Mouse (Mus musculus): ENCODE measurements around the gene Lexm.

Gene Lexm

DNA sequence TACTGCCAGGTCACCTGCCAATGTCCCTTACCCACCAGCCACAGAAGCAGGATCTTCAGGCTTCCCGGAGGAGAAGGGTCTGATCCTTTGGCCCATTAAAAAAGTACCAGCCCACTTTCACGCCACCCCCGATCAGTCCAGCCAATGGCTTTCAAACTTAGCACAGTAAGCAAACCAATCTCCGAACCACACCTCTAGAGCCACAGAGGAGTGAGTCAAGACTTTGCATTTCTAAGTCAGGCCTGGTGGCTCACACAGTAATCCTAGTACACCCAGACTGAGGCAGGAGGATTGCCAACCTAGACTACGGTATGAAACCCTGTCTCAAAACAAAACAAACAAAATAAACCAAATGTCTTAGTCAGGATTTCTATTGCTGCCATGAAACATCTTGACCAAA is 12.3 kb upstream of the Lexm start:
- in situ Hi-C loops (cut with MboI; ENCODE audit: low pct_unique_long_range_greater_than_20kb in 1 of 2, low sequenced_read_pairs in 2 of 2, unreplicated experiment in 1 of 2) = no loop called here

DNA sequence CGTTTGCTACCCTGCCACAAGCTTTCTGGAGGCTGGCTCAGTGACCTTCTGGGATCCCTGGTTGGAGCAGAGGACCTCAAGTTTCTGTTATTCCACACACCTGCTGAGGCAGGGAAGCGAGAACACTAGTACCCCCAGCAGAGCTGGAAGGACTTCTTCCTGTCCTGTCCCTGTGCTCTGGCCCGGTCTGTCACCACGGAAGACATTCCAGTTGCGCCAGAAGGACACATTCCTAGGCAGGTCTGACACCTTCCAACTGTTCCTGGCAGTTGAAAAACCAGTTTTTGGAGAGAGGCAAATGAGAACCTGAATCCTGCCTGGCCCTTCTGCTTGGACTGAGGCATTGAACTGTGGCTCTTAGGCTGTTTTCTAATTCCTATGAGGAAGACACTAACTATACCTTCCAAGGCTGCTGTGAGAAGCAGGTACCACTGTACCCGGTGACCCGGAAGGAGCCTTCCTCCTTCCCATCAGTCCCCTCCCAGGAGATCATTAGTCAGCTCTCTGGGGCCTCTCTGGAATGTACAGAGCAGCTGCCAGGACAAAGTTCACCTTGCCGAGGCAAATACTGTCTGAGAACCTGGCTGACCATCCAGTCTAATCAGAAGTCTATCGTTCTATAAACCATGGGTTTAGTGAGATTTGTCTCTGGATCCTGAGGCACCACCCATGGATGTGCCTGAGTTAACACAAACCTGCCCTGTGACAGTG is 11.8 kb upstream of the Lexm start:
- in situ Hi-C loops (cut with MboI; ENCODE audit: low pct_unique_long_range_greater_than_20kb in 1 of 2, low sequenced_read_pairs in 2 of 2, unreplicated experiment in 1 of 2) = no loop called here

DNA sequence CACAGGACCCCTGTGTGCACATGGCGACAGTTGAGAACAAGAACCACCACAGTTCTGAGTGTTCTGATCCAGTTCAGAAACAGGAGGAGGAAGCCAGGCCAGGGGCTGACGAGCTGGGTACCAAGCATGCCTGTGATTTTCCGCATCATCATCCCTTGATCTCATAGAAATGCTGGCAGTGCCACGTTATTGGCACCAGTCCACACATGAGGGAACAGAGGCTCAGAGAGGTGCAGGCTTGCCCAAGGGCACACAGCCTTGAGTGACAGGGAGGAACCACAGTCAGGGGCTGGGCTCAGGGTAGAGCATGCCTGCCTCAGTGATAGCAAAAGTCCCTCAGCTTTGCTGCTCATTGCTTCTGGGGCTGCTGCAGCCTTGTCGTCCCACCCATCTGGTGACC is 10.8 kb upstream of the Lexm start:
- in situ Hi-C loops (cut with MboI; ENCODE audit: low pct_unique_long_range_greater_than_20kb in 1 of 2, low sequenced_read_pairs in 2 of 2, unreplicated experiment in 1 of 2) = no loop called here

DNA sequence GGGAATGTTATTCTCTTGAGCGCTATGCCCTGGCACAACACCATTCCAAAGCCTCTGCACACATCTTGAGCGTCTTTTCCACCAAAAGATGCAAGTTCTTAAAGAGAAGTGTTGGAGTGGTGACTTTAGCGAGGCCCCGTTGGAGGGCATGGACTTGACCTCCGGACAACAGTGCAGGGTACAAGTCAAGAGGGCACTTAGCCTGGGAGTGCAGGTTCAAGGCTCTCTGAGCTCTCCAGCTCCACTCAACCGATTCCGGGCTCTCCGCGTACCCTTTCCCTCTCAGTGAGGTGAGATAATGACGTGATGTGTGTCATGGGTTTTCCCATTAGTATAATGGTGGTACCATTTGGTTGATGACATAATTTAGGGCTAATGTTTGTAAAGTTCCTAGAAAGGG is 7.2 kb upstream of the Lexm start:
- in situ Hi-C loops (cut with MboI; ENCODE audit: low pct_unique_long_range_greater_than_20kb in 1 of 2, low sequenced_read_pairs in 2 of 2, unreplicated experiment in 1 of 2) = no loop called here

DNA sequence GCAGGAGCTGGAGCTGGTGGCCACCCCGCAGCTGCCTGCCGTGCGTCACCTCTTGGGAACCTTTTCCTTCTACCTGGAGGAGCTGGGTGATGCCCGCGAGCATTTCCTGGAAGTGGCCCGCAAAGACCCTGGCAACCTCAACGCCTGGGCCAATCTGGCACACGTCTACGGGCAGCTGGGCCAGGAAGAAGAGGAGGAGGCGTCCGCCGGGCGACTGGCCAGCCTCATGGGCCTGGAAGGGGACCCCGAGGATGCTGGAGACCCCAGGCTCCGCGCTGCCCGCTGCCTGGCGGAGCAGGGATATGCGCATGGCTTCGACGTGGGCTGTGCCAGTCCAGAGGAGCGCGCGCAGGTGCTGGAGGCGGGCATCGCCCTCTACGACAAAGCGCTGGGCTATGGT is 5.7 kb upstream of the Lexm start:
- in situ Hi-C loops (cut with MboI; ENCODE audit: low pct_unique_long_range_greater_than_20kb in 1 of 2, low sequenced_read_pairs in 2 of 2, unreplicated experiment in 1 of 2) = no loop called here

DNA sequence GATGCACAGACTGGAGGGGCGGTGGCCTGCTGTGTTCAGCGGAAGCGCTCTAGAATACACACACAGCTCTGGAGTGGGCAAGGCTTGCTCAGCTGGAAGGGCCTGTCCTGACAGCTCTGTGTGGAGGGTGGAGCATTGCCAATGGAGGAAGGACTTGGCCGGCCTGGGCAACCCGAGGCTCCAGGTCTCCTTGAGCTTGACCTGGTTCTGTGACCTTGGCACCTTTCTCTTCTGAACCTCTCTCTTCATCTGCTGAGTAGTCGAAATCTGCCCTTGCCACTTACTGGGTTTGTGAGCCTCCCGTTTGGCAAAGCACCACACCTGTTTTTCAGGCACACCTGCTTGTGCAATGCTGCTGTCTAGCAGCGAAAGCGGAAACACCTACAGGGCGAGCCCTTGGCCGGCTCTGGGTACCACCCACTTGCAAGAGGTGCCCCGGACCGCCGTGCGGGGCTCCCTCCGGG is 5.0 kb upstream of the Lexm start, which contains the start of gene Ttc22:
Gene Ttc22 (plus strand): TSS at position 403 of the 464 bp plus-strand sequence.
- in situ Hi-C loops (cut with MboI; ENCODE audit: low pct_unique_long_range_greater_than_20kb in 1 of 2, low sequenced_read_pairs in 2 of 2, unreplicated experiment in 1 of 2) = no loop called here

DNA sequence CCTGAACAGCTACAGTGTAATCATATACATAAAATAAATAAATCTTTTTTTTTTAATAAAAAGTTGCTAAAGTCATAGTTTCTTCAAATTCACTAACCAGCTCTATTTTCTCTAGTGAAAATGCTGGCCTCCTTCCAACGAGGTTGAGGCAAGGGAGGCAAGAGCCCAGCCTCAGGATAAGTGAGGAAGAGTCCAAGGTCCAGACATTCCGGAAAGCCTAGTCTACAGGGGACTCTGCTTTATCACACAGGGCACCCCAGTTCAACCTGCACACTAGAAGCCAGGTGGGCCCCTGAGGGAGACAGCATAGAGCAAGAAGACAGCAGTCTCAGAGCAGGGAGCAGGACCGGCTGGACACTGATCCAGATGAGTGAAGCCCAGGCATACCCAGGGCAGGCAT is 4.4 kb upstream of the Lexm start:
- in situ Hi-C loops (cut with MboI; ENCODE audit: low pct_unique_long_range_greater_than_20kb in 1 of 2, low sequenced_read_pairs in 2 of 2, unreplicated experiment in 1 of 2) = no loop called here

DNA sequence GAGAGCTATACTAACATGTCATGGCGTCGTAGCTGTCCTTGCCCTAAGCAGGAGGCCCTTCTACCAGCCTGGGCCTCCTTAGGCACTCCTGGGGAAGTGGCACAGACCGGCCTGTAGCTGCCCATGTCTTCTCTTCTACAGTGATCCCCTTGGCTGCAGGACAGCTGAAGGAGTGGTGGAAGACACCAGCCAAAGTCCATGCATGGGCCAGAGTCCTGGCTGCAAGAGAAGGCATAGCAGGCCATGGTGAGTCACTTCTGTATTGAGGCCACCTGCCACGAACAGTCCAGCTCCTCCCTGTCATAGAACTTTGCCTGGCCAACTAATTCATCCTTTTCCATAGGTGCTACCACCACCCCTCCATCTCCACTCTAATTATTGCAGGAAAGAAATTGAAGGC is 1.9 kb upstream of the Lexm start:
- in situ Hi-C loops (cut with MboI; ENCODE audit: low pct_unique_long_range_greater_than_20kb in 1 of 2, low sequenced_read_pairs in 2 of 2, unreplicated experiment in 1 of 2) = loop anchor here in 1 of 2 experiments (10.0 kb wide), 1 partner anchor 156 kb away; no protein-coding TSS in a partner anchor

DNA sequence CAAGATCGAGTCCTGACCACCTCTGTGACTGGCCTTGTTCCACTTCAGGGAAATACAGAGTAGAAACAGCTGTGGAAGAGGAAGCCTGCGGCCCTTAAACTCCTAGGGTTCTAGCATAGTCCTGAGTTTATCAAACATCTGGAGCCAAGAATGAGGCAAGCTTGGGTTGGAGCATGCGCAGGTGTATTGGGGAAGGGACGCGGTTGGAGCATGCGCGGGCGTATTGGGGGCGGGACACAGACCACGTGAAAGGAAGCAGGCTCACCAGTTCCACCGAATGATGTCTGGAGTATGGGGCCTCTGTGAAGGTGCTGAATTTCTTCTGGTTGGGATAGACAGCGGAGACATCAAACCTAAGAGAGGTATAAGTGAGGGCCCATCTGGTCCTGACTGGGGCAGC is 1.4 kb downstream of the Lexm start:
- in situ Hi-C loops (cut with MboI; ENCODE audit: low pct_unique_long_range_greater_than_20kb in 1 of 2, low sequenced_read_pairs in 2 of 2, unreplicated experiment in 1 of 2) = loop anchor here in 1 of 2 experiments (10.0 kb wide), 1 partner anchor 159 kb away; no protein-coding TSS in a partner anchor

DNA sequence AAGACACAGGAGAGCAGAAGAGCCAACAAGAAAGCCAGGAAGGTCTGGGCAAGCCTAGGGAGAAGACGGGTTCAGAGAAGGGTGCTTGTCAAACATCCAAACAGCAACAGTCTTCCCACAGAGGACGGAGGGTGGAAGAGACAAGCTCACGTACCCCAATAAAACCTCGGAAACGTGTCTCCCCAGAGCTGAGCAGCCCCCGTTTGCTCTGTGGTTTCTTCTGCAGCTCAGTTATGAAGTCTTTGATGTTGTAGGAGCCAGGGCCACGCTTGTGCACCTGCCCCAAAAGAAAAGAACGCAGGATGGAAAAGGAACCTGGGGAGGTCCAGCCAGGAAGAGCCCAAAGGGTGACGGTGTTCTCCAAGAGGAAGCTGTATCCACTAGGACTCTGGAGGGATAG is 2.2 kb downstream of the Lexm start:
- in situ Hi-C loops (cut with MboI; ENCODE audit: low pct_unique_long_range_greater_than_20kb in 1 of 2, low sequenced_read_pairs in 2 of 2, unreplicated experiment in 1 of 2) = loop anchor here in 1 of 2 experiments (10.0 kb wide), 1 partner anchor 160 kb away; no protein-coding TSS in a partner anchor

DNA sequence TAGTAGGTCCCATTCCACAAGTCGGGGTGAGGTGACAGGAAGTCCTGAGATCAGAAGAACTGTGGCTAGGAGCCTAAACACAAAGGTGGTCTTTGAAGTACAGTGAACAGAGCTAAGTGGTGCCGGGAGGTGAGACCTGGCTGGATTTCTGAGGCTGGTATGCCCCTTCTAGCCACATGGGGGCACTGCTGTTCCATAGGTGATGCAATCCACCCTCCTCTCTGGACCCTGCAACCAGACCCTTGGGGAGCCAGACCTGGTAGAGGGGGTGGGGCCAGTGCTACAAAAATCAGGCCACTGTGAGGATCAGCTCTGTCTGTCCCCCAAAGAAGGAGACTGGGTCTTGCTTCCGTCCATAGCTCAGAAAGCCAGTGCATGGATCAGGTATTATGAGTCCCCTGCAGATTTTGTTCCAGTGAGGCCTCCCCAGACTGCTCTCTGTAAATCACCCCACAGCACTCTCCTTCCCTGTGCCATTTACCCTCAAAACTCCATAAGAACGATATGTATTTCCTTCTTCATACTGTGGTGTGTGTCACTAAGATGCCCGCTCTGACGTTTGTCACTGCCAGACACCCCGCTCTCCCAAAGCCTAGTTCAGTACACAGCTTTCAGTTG is 2.8 kb downstream of the Lexm start:
- in situ Hi-C loops (cut with MboI; ENCODE audit: low pct_unique_long_range_greater_than_20kb in 1 of 2, low sequenced_read_pairs in 2 of 2, unreplicated experiment in 1 of 2) = loop anchor here in 1 of 2 experiments (10.0 kb wide), 1 partner anchor 161 kb away; no protein-coding TSS in a partner anchor

DNA sequence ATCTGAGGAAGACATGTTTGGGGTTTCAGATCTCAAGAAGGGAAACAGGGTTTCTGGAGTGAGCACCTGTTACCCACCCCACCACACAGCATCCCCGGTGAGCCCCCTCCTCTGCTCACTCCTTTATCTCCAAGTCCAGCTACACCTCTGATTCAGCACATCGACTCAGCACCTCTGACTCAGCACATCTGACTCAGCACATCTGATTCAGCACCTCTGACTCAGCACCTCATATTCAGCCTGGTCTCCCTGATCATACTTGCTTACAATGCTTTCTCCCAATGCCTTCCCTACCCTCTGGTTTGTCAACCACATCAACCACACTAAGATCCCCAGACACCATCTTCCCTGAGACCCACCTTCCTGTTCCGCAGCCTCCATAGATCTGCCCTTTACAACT is 3.5 kb downstream of the Lexm start:
- in situ Hi-C loops (cut with MboI; ENCODE audit: low pct_unique_long_range_greater_than_20kb in 1 of 2, low sequenced_read_pairs in 2 of 2, unreplicated experiment in 1 of 2) = loop anchor here in 1 of 2 experiments (10.0 kb wide), 1 partner anchor 161 kb away; no protein-coding TSS in a partner anchor

DNA sequence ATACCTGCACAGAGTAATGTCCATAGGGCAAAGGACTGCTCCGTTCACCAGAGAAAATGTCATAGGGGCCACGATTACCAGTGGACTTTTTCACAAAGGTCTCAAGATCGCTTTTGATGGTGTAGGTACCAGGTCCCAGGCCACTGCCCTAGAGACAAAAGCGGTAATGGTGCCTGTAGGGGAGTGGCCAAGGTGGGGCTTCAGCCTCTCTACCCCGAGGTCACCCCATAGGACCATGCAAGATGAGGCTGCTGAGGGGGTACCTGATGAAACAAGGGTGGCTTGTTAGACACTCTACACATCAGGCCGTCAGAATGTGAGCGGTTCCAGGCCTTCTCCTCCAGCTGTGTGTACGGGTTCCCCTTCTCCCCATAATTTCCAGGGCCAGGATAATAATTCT is 3.9 kb downstream of the Lexm start:
- in situ Hi-C loops (cut with MboI; ENCODE audit: low pct_unique_long_range_greater_than_20kb in 1 of 2, low sequenced_read_pairs in 2 of 2, unreplicated experiment in 1 of 2) = loop anchor here in 1 of 2 experiments (10.0 kb wide), 1 partner anchor 162 kb away; no protein-coding TSS in a partner anchor

DNA sequence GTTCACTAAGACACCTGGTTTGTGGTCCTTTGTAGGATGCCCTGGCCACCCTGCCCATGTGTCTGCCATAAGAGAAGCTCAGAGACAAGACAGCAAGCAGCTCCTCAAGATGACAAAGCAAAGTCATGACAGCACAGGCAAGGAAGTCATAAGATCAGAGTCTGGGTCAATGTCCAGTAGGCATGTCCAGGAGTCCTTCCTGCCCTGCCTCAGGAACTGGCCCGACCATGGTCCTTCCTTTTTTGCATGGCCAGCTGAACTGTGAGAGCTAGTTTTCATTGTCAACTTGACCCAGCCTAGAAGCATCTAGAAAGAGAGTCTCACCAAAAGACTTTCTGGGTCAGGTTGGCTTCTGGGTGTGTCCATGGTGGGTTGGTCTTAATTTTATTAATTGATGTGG is 9.1 kb downstream of the Lexm start:
- in situ Hi-C loops (cut with MboI; ENCODE audit: low pct_unique_long_range_greater_than_20kb in 1 of 2, low sequenced_read_pairs in 2 of 2, unreplicated experiment in 1 of 2) = no loop called here

DNA sequence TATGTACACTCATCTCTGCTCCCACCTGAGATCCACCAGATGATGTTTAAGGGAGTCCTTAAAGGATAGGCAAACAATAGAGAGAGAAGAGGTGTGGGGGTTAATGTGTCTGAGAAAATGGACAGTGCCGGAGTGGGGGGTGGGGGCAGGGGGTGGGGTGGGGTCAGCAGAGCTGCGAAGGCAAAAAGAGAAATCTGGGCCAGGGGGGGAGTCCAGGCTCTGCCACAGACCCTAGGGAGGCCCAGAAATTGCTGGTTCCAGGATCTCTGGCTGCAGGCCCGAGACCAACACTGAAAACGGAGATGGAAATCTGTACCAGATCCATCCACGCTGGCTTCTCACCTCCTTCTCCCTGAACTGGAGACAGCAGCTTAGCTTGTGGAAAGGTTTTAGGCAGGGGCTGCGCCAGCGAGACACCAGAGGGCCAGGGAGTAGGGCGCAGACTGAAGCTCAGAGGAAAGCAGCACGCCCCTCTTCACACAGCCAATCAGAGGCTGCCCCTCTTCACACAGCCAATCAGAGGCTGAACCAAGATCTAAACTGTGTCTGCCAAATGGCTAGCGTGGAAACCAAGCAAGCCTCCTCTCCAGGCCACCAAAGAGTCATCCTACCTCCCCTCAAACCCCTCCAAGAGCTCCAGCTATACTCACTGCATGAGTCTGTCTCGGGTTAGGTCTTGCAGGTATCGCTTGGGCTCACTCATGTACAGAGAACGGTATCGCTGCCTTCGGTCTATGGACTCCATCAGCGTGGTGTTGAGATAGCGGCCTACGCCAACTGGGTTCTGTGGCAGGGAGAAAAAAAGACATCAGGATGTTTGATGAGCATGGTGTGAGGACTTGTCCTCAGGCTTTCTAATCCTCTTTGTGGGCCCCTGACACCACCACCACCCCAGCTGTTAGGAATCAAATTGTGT is 10.1 kb downstream of the Lexm start:
- in situ Hi-C loops (cut with MboI; ENCODE audit: low pct_unique_long_range_greater_than_20kb in 1 of 2, low sequenced_read_pairs in 2 of 2, unreplicated experiment in 1 of 2) = no loop called here

DNA sequence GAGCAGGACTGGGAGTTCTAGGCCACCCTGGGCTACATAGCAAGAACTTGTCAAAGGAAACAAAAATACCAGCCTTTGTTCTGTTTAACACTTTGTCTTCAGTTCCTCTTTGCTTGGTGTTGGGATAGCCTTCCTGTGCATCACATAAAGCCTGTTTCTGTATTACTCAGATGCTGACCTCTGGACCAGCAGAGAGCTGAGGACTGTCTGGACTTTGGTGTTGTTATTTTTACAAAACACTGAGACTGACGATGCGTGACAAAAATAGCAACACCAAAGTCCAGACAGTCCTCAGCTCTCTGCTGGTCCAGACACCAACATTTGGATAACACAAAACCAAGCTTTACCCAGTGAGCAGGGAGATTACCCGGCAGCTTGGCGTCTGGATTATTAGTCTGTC is 16.3 kb downstream of the Lexm start:
- in situ Hi-C loops (cut with MboI; ENCODE audit: low pct_unique_long_range_greater_than_20kb in 1 of 2, low sequenced_read_pairs in 2 of 2, unreplicated experiment in 1 of 2) = no loop called here

DNA sequence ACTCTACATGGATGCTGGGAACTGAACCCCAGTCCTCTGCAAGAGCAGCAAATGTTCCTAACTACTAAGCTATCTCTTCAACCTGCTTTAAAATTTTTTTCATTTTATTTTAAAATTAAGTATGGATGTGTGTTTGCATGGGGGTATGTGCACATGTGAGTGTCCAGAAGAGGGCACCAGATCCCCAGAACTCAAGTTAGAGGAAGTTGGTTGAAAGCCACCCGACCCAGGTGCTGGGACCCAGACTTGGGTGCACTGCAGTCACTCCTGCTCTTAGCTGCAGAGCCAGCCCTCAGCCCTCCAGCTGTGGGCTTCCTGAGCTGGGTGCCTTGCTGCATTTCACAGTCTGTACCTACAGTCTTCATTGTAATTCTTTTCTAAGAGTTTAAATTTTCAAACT is 17.6 kb downstream of the Lexm start:
- in situ Hi-C loops (cut with MboI; ENCODE audit: low pct_unique_long_range_greater_than_20kb in 1 of 2, low sequenced_read_pairs in 2 of 2, unreplicated experiment in 1 of 2) = no loop called here

DNA sequence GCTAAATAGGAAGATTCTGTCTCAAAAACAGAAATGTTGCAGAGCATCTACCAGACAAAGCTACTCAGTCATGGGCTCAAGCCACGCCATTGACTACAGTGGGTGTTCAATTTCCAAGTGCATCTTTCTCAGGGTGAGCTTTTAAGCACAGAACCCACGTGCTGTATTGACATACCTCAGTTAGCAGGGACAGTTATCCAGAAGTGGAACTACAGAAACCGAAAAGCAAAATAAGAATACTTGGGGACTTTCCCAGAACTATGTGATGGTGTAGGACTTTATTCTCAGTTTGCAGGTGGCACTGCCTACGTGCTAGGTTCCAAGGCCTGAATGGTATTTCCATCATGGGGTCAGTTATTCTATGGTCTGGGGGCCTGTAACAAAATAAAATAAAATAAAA is 19.3 kb downstream of the Lexm start:
- in situ Hi-C loops (cut with MboI; ENCODE audit: low pct_unique_long_range_greater_than_20kb in 1 of 2, low sequenced_read_pairs in 2 of 2, unreplicated experiment in 1 of 2) = no loop called here

DNA sequence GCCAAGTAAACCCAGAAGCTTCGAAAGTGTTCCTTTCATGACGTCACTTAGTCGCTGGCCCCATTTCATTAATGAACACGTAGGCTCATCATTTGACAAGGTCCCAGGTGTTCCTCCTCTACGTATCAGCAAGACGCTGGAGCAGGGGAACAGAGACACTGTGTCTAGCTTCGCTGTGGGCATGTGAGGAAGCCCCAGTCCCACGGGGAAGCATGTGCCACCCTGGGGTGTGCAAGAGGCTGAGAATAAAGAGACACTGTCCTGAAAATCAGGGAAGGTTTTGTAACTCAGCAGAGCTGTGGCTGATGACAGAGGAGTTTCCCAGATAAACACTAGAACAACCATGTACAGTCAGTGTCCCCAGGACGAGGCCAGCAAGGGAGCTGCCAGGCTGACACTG is 20.0 kb downstream of the Lexm start:
- in situ Hi-C loops (cut with MboI; ENCODE audit: low pct_unique_long_range_greater_than_20kb in 1 of 2, low sequenced_read_pairs in 2 of 2, unreplicated experiment in 1 of 2) = no loop called here
